Mouse (Mus musculus) liver, embryonic 12.5 days (tissue): Measurements from ENCODE around the gene Arhgef10l. TPM values are rescaled to one million over a fixed set of nuclear protein-coding genes. Genes with fewer than 3 reads are reported as not detected.

Experiments used
- ATAC-seq: fragments of 200-750 bp; cut with Nextera tagmentation; 2 replicates; pipeline ENCODE4 v1.8.0; 2017; ENCODE audit warnings: moderate number of reproducible peaks, mild to moderate bottlenecking, moderate library complexity
- H3K27ac ChIP-seq: fragments of 300-500 bp; sonication (generic); 2 replicates; pipeline ENCODE4 v1.5.1; 2016; ENCODE audit warnings: mild to moderate bottlenecking
- H3K27me3 ChIP-seq: fragments of 300-500 bp; sonication (generic); replicated peaks from 2 replicates; pipeline ENCODE4 v1.6.1; 2016; ENCODE audit warnings: mild to moderate bottlenecking, moderate library complexity
- H3K36me3 ChIP-seq: fragments of 300-500 bp; sonication (generic); 2 replicates; pipeline ENCODE4 v1.6.1; 2016; ENCODE audit warnings: mild to moderate bottlenecking, moderate library complexity
- H3K4me1 ChIP-seq: fragments of 300-500 bp; sonication (generic); 2 replicates; pipeline ENCODE4 v1.6.1; 2016
- H3K4me2 ChIP-seq: fragments of 300-500 bp; sonication (generic); 2 replicates; pipeline ENCODE4 v1.6.1; 2016; ENCODE audit warnings: mild to moderate bottlenecking, moderate library complexity
- H3K4me3 ChIP-seq: fragments of 300-500 bp; sonication (generic); 2 replicates; pipeline ENCODE4 v1.5.1; 2016; ENCODE audit warnings: mild to moderate bottlenecking, moderate library complexity
- H3K9ac ChIP-seq: fragments of 300-500 bp; sonication (generic); 2 replicates; pipeline ENCODE4 v1.6.1; 2016; ENCODE audit warnings: mild to moderate bottlenecking, moderate library complexity
- H3K9me3 ChIP-seq: fragments of 300-500 bp; sonication (generic); replicated peaks from 2 replicates; pipeline ENCODE4 v1.6.1; 2016; ENCODE audit warnings: mild to moderate bottlenecking, moderate library complexity
- WGBS: fragments of 180-500 bp; shearing (Covaris S2); methylation state at CpG from one replicate; pipeline ENCODE4 v1.1.7; 2016; ENCODE audit not compliant: insufficient replicate concordance; 5-methylcytosine and 5-hydroxymethylcytosine counted together
- polyA plus RNA-seq: library from polyadenylated mRNA; unstranded; fragments of >200 nt; fragmentation: Nextera tagmentation; extraction: Ambion mirVana; gene quantifications from 2 replicates; pipeline ENCODE4 v1.2.1, GENCODE M21; 2016

Gene Arhgef10l
- polyA plus RNA-seq, 1 experiment from 2014 or later = 3.5 TPM

- Histone ChIP-seq H3K4me3 (peak overlapping the region; percentile 27), H3K4me1 (peaks cover 93% of the 10 kb centered on the region), H3K4me2 (peak overlapping the region; percentile 61), H3K9ac (peak overlapping the region; percentile 29; the same call in 1 of the 2 replicates), H3K36me3 (no peaks in the 10 kb centered on the region), H3K9me3 (no peaks in the 10 kb centered on the region), H3K27ac (peak overlapping the region; percentile 76), H3K27me3 (no peaks in the 10 kb centered on the region)
- ATAC-seq = peak; percentile 78
- WGBS = 39% methylated on average over 16 of the region's 16 CpGs
Measured at GRCm38 (mm10) chr4:140689873-140690655, 24.3 kb upstream of the Arhgef10l start.

- H3K36me3 ChIP-seq = no peaks in the 10 kb centered on the region
- H3K4me2 ChIP-seq = peak overlapping the region; percentile 61; the same call in 1 of the 2 replicates
- H3K4me3 ChIP-seq = no peak overlapping the region
- H3K9ac ChIP-seq = peak overlapping the region; percentile 8
- H3K4me1 ChIP-seq = peaks cover 93% of the 10 kb centered on the region
- 73% methylated on average over 5 of the region's 5 CpGs for WGBS
- no peaks in the 10 kb centered on the region for H3K9me3 ChIP-seq
- no peaks in the 10 kb centered on the region for H3K27me3 ChIP-seq
- no peak for ATAC-seq
- H3K27ac ChIP-seq = peak overlapping the region; percentile 76
Measured at GRCm38 (mm10) chr4:140688826-140689425, 23.1 kb upstream of the Arhgef10l start.

- Histone ChIP-seq H3K4me1 (peaks cover 93% of the 10 kb centered on the region), H3K27me3 (no peaks in the 10 kb centered on the region), H3K4me2 (peak overlapping the region; percentile 26; the same call in 1 of the 2 replicates), H3K9ac (0 out of 2 replicates have a peak overlapping the region, but pooled peaks have one; percentile 29), H3K27ac (peak overlapping the region; percentile 76), H3K9me3 (no peaks in the 10 kb centered on the region), H3K36me3 (no peaks in the 10 kb centered on the region), H3K4me3 (no peak overlapping the region)
- 0 out of 2 replicates have a peak, but pooled peaks have one; percentile 22 for ATAC-seq
- 44% methylated on average over 12 of the region's 12 CpGs for WGBS
Measured at GRCm38 (mm10) chr4:140688044-140688825, 22.4 kb upstream of the Arhgef10l start.

- peaks cover 93% of the 10 kb centered on the region for H3K4me1 ChIP-seq
- peak overlapping the region; percentile 71 for H3K4me2 ChIP-seq
- H3K27me3 ChIP-seq = no peaks in the 10 kb centered on the region
- peak overlapping the region; percentile 63 for H3K9ac ChIP-seq
- no peak for ATAC-seq
- no peaks in the 10 kb centered on the region for H3K36me3 ChIP-seq
- peak overlapping the region; percentile 53 for H3K4me3 ChIP-seq
- H3K27ac ChIP-seq = peak overlapping the region; percentile 86
- H3K9me3 ChIP-seq = no peaks in the 10 kb centered on the region
- WGBS = 24% methylated on average over 6 of the region's 6 CpGs
Measured at GRCm38 (mm10) chr4:140684881-140685303, 19.1 kb upstream of the Arhgef10l start.

- no peaks in the 10 kb centered on the region for H3K9me3 ChIP-seq
- H3K9ac ChIP-seq = peak overlapping the region; percentile 63
- no peaks in the 10 kb centered on the region for H3K36me3 ChIP-seq
- no peaks in the 10 kb centered on the region for H3K27me3 ChIP-seq
- peak overlapping the region; percentile 86 for H3K27ac ChIP-seq
- peak overlapping the region; percentile 71 for H3K4me2 ChIP-seq
- ATAC-seq = peak; percentile 89
- peaks cover 93% of the 10 kb centered on the region for H3K4me1 ChIP-seq
- 4% methylated on average over 16 of the region's 16 CpGs for WGBS
- peak overlapping the region; percentile 53 for H3K4me3 ChIP-seq
Measured at GRCm38 (mm10) chr4:140684141-140684871, 18.5 kb upstream of the Arhgef10l start.

- Histone ChIP-seq H3K9me3 (no peaks in the 10 kb centered on the region), H3K9ac (peak overlapping the region; percentile 63), H3K4me1 (peaks cover 88% of the 10 kb centered on the region), H3K4me2 (peak overlapping the region; percentile 71), H3K36me3 (no peaks in the 10 kb centered on the region), H3K4me3 (peak overlapping the region; percentile 53), H3K27me3 (no peaks in the 10 kb centered on the region), H3K27ac (peak overlapping the region; percentile 86)
- peak; percentile 73 for ATAC-seq
- WGBS = 10% methylated on average over 8 of the region's 8 CpGs
Measured at GRCm38 (mm10) chr4:140683608-140684007, 17.8 kb upstream of the Arhgef10l start.

- WGBS = 39% methylated on average over 8 of the region's 8 CpGs
- H3K27ac ChIP-seq = peak overlapping the region; percentile 69
Measured at GRCm38 (mm10) chr4:140680731-140681397, 15.1 kb upstream of the Arhgef10l start.

GRCm38 (mm10) chr4:140679723-140680380 is 14.0 kb upstream of the Arhgef10l start:
- H3K27me3 ChIP-seq = no peaks in the 10 kb centered on the region
- H3K36me3 ChIP-seq = no peaks in the 10 kb centered on the region
- peak overlapping the region; percentile 7 for H3K27ac ChIP-seq
- peak overlapping the region; percentile 29; the same call in 1 of the 2 replicates for H3K9ac ChIP-seq
- H3K4me2 ChIP-seq = peak overlapping the region; percentile 63
- no peak for ATAC-seq
- H3K9me3 ChIP-seq = no peaks in the 10 kb centered on the region
- peaks cover 55% of the 10 kb centered on the region for H3K4me1 ChIP-seq
- 20% methylated on average over 17 of the region's 18 CpGs for WGBS
- peak overlapping the region; percentile 32 for H3K4me3 ChIP-seq

More at GRCm38 (mm10) chr4:140680731-140681397, 15.1 kb upstream of the Arhgef10l start:
- Histone ChIP-seq H3K27me3 (no peaks in the 10 kb centered on the region), H3K4me2 (no peak overlapping the region), H3K4me3 (no peak overlapping the region), H3K9ac (no peak overlapping the region), H3K36me3 (no peaks in the 10 kb centered on the region), H3K9me3 (no peaks in the 10 kb centered on the region), H3K4me1 (peaks cover 65% of the 10 kb centered on the region)
- ATAC-seq = no peak

GRCm38 (mm10) chr4:140679038-140679437 is 13.2 kb upstream of the Arhgef10l start:
- Histone ChIP-seq H3K36me3 (no peaks in the 10 kb centered on the region), H3K27me3 (no peaks in the 10 kb centered on the region), H3K4me2 (0 out of 2 replicates have a peak overlapping the region, but pooled peaks have one; percentile 63), H3K27ac (no peak overlapping the region), H3K4me3 (no peak overlapping the region), H3K9ac (no peak overlapping the region), H3K9me3 (no peaks in the 10 kb centered on the region), H3K4me1 (peaks cover 47% of the 10 kb centered on the region)
- no peak for ATAC-seq
- WGBS = 8% methylated on average over 5 of the region's 5 CpGs

- ATAC-seq = peak; percentile 35; the same call in 1 of the 2 replicates
- 25% methylated on average over 13 of the region's 13 CpGs for WGBS
- H3K9ac ChIP-seq = no peak overlapping the region
- H3K4me3 ChIP-seq = no peak overlapping the region
- no peaks in the 10 kb centered on the region for H3K9me3 ChIP-seq
- no peaks in the 10 kb centered on the region for H3K27me3 ChIP-seq
- no peak overlapping the region for H3K4me2 ChIP-seq
- no peaks in the 10 kb centered on the region for H3K36me3 ChIP-seq
- H3K4me1 ChIP-seq = peaks cover 3% of the 10 kb centered on the region
- no peak overlapping the region for H3K27ac ChIP-seq
Measured at GRCm38 (mm10) chr4:140674345-140674926, 8.6 kb upstream of the Arhgef10l start.
